Mouse (Mus musculus) megakaryocyte, embryonic 14.5 days (primary cell): ENCODE measurements around the gene Topaz1.

ENCODE experiments used
- FLI1 ChIP-seq: IDR thresholded peaks from 2 replicates; pipeline ENCODE4 v1.6.1; 2012; ENCODE audit warnings: low read length, inconsistent platforms, mixed read lengths
- GATA1 ChIP-seq: IDR thresholded peaks from 3 replicates; pipeline ENCODE4 v1.6.1; 2012; ENCODE audit warnings: mixed read lengths, low read length, inconsistent platforms, borderline replicate concordance

DNA sequence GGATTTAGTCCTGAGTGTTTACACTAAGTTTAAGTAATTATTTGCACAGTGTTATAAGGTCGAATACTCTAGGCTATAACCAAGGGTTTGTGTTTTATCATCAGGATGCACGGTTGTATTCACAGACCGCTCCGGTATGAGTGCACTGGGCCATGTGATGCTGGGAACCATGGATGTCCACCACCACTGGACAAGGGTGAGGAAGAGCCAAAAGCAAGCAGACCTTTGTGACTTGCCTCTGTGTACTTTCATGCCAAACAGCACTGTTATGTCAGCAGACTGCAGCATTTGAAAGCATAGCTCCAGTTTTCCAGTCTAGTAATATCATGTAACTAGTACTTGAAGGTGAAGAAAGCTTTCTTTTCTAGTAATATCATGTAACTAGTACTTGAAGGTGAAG is 79.6 kb downstream of the Topaz1 start:
- TF ChIP-seq GATA1 (no peak), FLI1 (no peak)
